Mouse (Mus musculus) myocyte (in vitro differentiated cells): ENCODE measurements at regions not wholly inside any gene's neighbourhood (a gene's known extent, or its start where the extent isn't known, plus 50 kb on each side); places are given as distances from the start of the nearest gene placed in this dataset.

ENCODE experiments used
- CEBPB ChIP-seq: IDR thresholded peaks from 2 replicates; pipeline ENCODE4 v1.6.1; 2011; ENCODE audit warnings: mild to moderate bottlenecking, moderate library complexity; ENCODE audit not compliant: poor library complexity, insufficient read depth, severe bottlenecking
- E2F4 ChIP-seq: IDR thresholded peaks from one replicate; pipeline ENCODE4 v1.6.1; 2011; ENCODE audit warnings: mild to moderate bottlenecking, control low read depth, moderate library complexity; ENCODE audit not compliant: insufficient read depth
- MAX ChIP-seq: IDR thresholded peaks from one replicate; pipeline ENCODE4 v1.6.1; 2011; ENCODE audit warnings: low read depth, mild to moderate bottlenecking, control low read depth
- MYOD1 ChIP-seq, 3 experiments: IDR thresholded peaks; one replicate each; pipeline ENCODE4 v1.6.1; 2011; ENCODE audit warnings: control low read depth in 2 of 3, low read depth in 2 of 3, mild to moderate bottlenecking in 2 of 3, moderate library complexity in 1 of 3; ENCODE audit not compliant: insufficient read length in 2 of 3, control insufficient read depth in 1 of 3
- MYOG ChIP-seq, 3 experiments: IDR thresholded peaks; one replicate each; pipeline ENCODE4 v1.6.1; 2011; ENCODE audit warnings: control low read depth in 2 of 3, low read depth in 2 of 3, mild to moderate bottlenecking in 2 of 3; ENCODE audit not compliant: insufficient read length in 2 of 3, control insufficient read depth in 1 of 3, insufficient read depth in 1 of 3
- POLR2A ChIP-seq: IDR thresholded peaks from one replicate; pipeline ENCODE4 v1.6.1; 2011; ENCODE audit warnings: low read depth, mild to moderate bottlenecking, control low read depth, moderate library complexity; ENCODE audit not compliant: insufficient read length
- POLR2AphosphoS2 ChIP-seq: IDR thresholded peaks from one replicate; pipeline ENCODE4 v1.6.1; 2011; ENCODE audit warnings: low read depth, control low read depth; ENCODE audit not compliant: insufficient read length
- REST ChIP-seq: IDR thresholded peaks from one replicate; pipeline ENCODE4 v1.6.1; 2011; ENCODE audit warnings: mild to moderate bottlenecking, control low read depth, moderate library complexity; ENCODE audit not compliant: insufficient read depth, insufficient read length
- TCF12 ChIP-seq: IDR thresholded peaks from one replicate; pipeline ENCODE4 v1.6.1; 2011; ENCODE audit warnings: mild to moderate bottlenecking, control low read depth; ENCODE audit not compliant: poor library complexity, insufficient read depth, severe bottlenecking
- USF1 ChIP-seq: IDR thresholded peaks from one replicate; pipeline ENCODE4 v1.6.1; 2011; ENCODE audit warnings: low read depth, mild to moderate bottlenecking, control low read depth, moderate library complexity

DNA sequence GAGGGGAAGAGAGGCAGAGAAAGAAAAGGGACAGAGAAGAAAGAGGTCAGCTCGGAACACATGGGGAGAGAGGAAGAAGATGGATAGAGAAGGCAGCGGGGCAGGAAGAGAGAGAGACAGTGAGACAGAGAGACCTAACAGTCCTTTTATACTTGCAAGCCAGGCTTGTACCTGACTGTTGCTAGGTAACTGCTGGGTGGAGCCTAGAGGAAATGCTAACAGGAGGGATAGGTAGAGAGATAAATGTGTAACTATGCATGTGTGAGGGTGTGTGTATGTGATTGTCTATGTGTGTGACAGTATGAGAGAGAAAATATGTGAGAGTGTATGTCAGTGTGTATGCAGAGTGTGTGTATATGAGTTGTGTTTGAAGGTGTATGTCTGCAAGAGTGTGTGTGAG is 161.8 kb downstream of the Actr3 start:
- no peak for TF ChIP-seq POLR2A
- TF ChIP-seq TCF12: no peak
- TF ChIP-seq MYOG (IDR thresholded peaks at IDR 0.05; ENCODE audit: control insufficient read depth in 1 of 3, insufficient read depth in 1 of 3, insufficient read length in 2 of 3, low read depth in 2 of 3): no peak
- no peak for TF ChIP-seq USF1
- TF ChIP-seq E2F4: no peak
- TF ChIP-seq REST: no peak
- no peak for TF ChIP-seq MYOD1 (IDR thresholded peaks at IDR 0.05; ENCODE audit: control insufficient read depth in 1 of 3, insufficient read length in 2 of 3, low read depth in 2 of 3)
- no peak for TF ChIP-seq POLR2AphosphoS2
- TF ChIP-seq MAX: no peak
- no peak for TF ChIP-seq CEBPB
